Mouse (Mus musculus) C2C12 (cell line): ENCODE results near the gene Emilin3. TPM values are rescaled to one million over a fixed set of nuclear protein-coding genes. Genes with fewer than 3 reads are reported as not detected.

Source experiments
- H3K27me3 ChIP-seq: one replicate; pipeline ENCODE4 v1.6.1; 2011; ENCODE audit not compliant: control insufficient read depth, insufficient read depth, insufficient read length
- H3K36me3 ChIP-seq: one replicate; pipeline ENCODE4 v1.6.1; 2011; ENCODE audit not compliant: control insufficient read depth, insufficient read depth
- H3K4me3 ChIP-seq: one replicate; pipeline ENCODE4 v1.5.1; 2011; ENCODE audit warnings: mild to moderate bottlenecking, control low read depth; ENCODE audit not compliant: poor library complexity, insufficient read depth, severe bottlenecking
- H3K79me2 ChIP-seq: one replicate; pipeline ENCODE4 v1.6.1; 2011; ENCODE audit not compliant: control insufficient read depth, insufficient read depth
- H3K79me3 ChIP-seq: one replicate; pipeline ENCODE4 v1.6.1; 2011; ENCODE audit warnings: low read depth, control low read depth
- H3ac ChIP-seq: one replicate; pipeline ENCODE3; 2011; ENCODE audit warnings: low read depth; ENCODE audit not compliant: control insufficient read depth, insufficient read length
- CEBPB ChIP-seq: IDR thresholded peaks from one replicate; pipeline ENCODE4 v1.6.1; 2011; ENCODE audit warnings: low read depth, mild to moderate bottlenecking, control low read depth, moderate library complexity
- CTCF ChIP-seq: IDR thresholded peaks from one replicate; pipeline ENCODE4 v1.5.1; 2011; ENCODE audit not compliant: control insufficient read depth, insufficient read depth, insufficient read length
- FOSL1 ChIP-seq: IDR thresholded peaks from one replicate; pipeline ENCODE4 v1.8.0; 2011; ENCODE audit warnings: mild to moderate bottlenecking, low read length; ENCODE audit not compliant: poor library complexity, insufficient read depth, severe bottlenecking
- MAX ChIP-seq: IDR thresholded peaks from one replicate; pipeline ENCODE4 v1.6.1; 2011; ENCODE audit warnings: mild to moderate bottlenecking, control low read depth
- MYOD1 ChIP-seq: IDR thresholded peaks from one replicate; pipeline ENCODE4 v1.6.1; 2011; ENCODE audit warnings: low read depth; ENCODE audit not compliant: control insufficient read depth, insufficient read length
- MYOG ChIP-seq: IDR thresholded peaks from one replicate; pipeline ENCODE4 v1.6.1; 2011; ENCODE audit not compliant: control insufficient read depth, insufficient read length; ENCODE audit errors: extremely low read depth
- USF1 ChIP-seq: IDR thresholded peaks from one replicate; pipeline ENCODE4 v1.6.1; 2011; ENCODE audit warnings: low read depth, mild to moderate bottlenecking, control low read depth, moderate library complexity
- polyA plus RNA-seq: library from polyadenylated mRNA; unstranded; fragments of >200 nt; fragmentation: generic; extraction: Trizol; gene quantifications from one replicate; pipeline ENCODE4 v1.2.1, GENCODE M21; 2012; ENCODE audit warnings: missing spikeins

The Emilin3 gene
- polyA plus RNA-seq, 1 experiment, result 0.02 TPM

GRCm38 (mm10) chr2:160880453-160881195, 31.5 kb downstream of the Emilin3 start, which contains the start of gene Lpin3:
Gene Lpin3, plus strand, starts transcription at chr2:160880670.
- H3K4me3 ChIP-seq, result peak within 1 kb of the TSS; percentile 2
- no peaks in the 10 kb centered on the region for H3K27me3 ChIP-seq
- H3K79me2 ChIP-seq, result peaks cover 14% of the 10 kb centered on the region
- peak within 1 kb of the TSS; percentile 71 for H3ac ChIP-seq
- H3K79me3 ChIP-seq, result no peaks in the 10 kb centered on the region
- no peaks in the 10 kb centered on the region for H3K36me3 ChIP-seq
- TF ChIP-seq MAX (peak; percentile 95), CEBPB (no peak), MYOG (no peak), USF1 (peak; percentile 77), MYOD1 (peak; percentile 53), FOSL1 (no peak), CTCF (no peak)

- Histone ChIP-seq H3K79me2 (peaks cover 12% of the 10 kb centered on the region), H3K36me3 (no peaks in the 10 kb centered on the region), H3ac (no peak overlapping the region), H3K79me3 (no peaks in the 10 kb centered on the region), H3K27me3 (no peaks in the 10 kb centered on the region), H3K4me3 (no peak overlapping the region)
- TF ChIP-seq USF1, result no peak
- TF ChIP-seq CEBPB, result no peak
- no peak for TF ChIP-seq MAX
- no peak for TF ChIP-seq MYOD1
- no peak for TF ChIP-seq FOSL1
- no peak for TF ChIP-seq CTCF
- no peak for TF ChIP-seq MYOG
Observed at GRCm38 (mm10) chr2:160876115-160876514, 36.0 kb downstream of the Emilin3 start.

GRCm38 (mm10) chr2:160874231-160874877, 37.8 kb downstream of the Emilin3 start:
- Histone ChIP-seq H3ac (no peak overlapping the region), H3K27me3 (no peaks in the 10 kb centered on the region), H3K36me3 (no peaks in the 10 kb centered on the region), H3K79me2 (peaks cover 14% of the 10 kb centered on the region), H3K4me3 (no peak overlapping the region), H3K79me3 (no peaks in the 10 kb centered on the region)
- TF ChIP-seq USF1 (no peak), MYOD1 (no peak), FOSL1 (no peak), MYOG (no peak), MAX (no peak), CTCF (no peak), CEBPB (no peak)

GRCm38 (mm10) chr2:160872890-160873382, 39.2 kb downstream of the Emilin3 start, which contains the start of gene Zhx3:
Gene Zhx3, minus strand, starts transcription at chr2:160872998.
- TF ChIP-seq CTCF (no peak), FOSL1 (no peak), MYOG (no peak), CEBPB (no peak), MAX (no peak), USF1 (no peak), MYOD1 (no peak)
- H3ac ChIP-seq, result peak within 1 kb of the TSS; percentile 69
- no peaks in the 10 kb centered on the region for H3K36me3 ChIP-seq
- H3K79me3 ChIP-seq, result no peaks in the 10 kb centered on the region
- peaks cover 14% of the 10 kb centered on the region for H3K79me2 ChIP-seq
- H3K4me3 ChIP-seq, result peak within 1 kb of the TSS; percentile 64
- H3K27me3 ChIP-seq, result no peaks in the 10 kb centered on the region

GRCm38 (mm10) chr2:160872395-160872794, 39.7 kb downstream of the Emilin3 start:
- H3ac ChIP-seq, result peak overlapping the region; percentile 50
- peak overlapping the region; percentile 64 for H3K4me3 ChIP-seq
- no peaks in the 10 kb centered on the region for H3K36me3 ChIP-seq
- peaks cover 14% of the 10 kb centered on the region for H3K79me2 ChIP-seq
- H3K27me3 ChIP-seq, result no peaks in the 10 kb centered on the region
- no peaks in the 10 kb centered on the region for H3K79me3 ChIP-seq
- no peak for TF ChIP-seq CTCF
- no peak for TF ChIP-seq MYOG
- no peak for TF ChIP-seq FOSL1
- no peak for TF ChIP-seq CEBPB
- no peak for TF ChIP-seq MAX

- Histone ChIP-seq H3K4me3 (no peak overlapping the region), H3K79me2 (peaks cover 14% of the 10 kb centered on the region), H3K79me3 (no peaks in the 10 kb centered on the region), H3K36me3 (no peaks in the 10 kb centered on the region), H3ac (no peak overlapping the region), H3K27me3 (no peaks in the 10 kb centered on the region)
- TF ChIP-seq USF1, result no peak
- no peak for TF ChIP-seq MAX
- TF ChIP-seq CEBPB, result no peak
- no peak for TF ChIP-seq MYOD1
- no peak for TF ChIP-seq FOSL1
- no peak for TF ChIP-seq CTCF
- no peak for TF ChIP-seq MYOG
Observed at GRCm38 (mm10) chr2:160871310-160871709, 40.8 kb downstream of the Emilin3 start.
